Mouse (Mus musculus) lung, postnatal 0 days (tissue): Measurements from ENCODE around the gene Ift122. TPM values are rescaled to one million over a fixed set of nuclear protein-coding genes. Genes with fewer than 3 reads are reported as not detected.

ENCODE experiments used
- ATAC-seq: fragments of 200-750 bp; cut with Nextera tagmentation; 2 replicates; pipeline ENCODE4 v1.8.0; 2017; ENCODE audit warnings: moderate library complexity
- DNase-seq: peaks from one replicate; pipeline ENCODE4 v3.0.0-alpha.2; 2016; ENCODE audit warnings: low spot score
- H3K27ac ChIP-seq: fragments of 300-500 bp; sonication (generic); 2 replicates; pipeline ENCODE4 v1.5.1; 2014; ENCODE audit warnings: antibody characterized with exemption, mild to moderate bottlenecking, low read length, mixed read lengths
- H3K27me3 ChIP-seq: fragments of 300-500 bp; sonication (generic); replicated peaks from 2 replicates; pipeline ENCODE4 v1.6.1; 2014; ENCODE audit warnings: low read length, mixed read lengths; ENCODE audit not compliant: insufficient read depth
- H3K36me3 ChIP-seq: fragments of 300-500 bp; sonication (generic); 2 replicates; pipeline ENCODE4 v1.6.1; 2014; ENCODE audit warnings: low read length, mixed read lengths; ENCODE audit not compliant: insufficient read depth
- H3K4me1 ChIP-seq: fragments of 300-500 bp; sonication (generic); 2 replicates; pipeline ENCODE4 v1.6.1; 2014; ENCODE audit warnings: antibody characterized with exemption, low read depth, low read length, mixed read lengths; ENCODE audit not compliant: insufficient read depth
- H3K4me2 ChIP-seq: fragments of 300-500 bp; sonication (generic); replicated peaks from 2 replicates; pipeline ENCODE4 v1.6.1; 2014; ENCODE audit warnings: low read depth, mild to moderate bottlenecking, low read length, moderate library complexity, mixed read lengths
- H3K4me3 ChIP-seq: fragments of 300-500 bp; sonication (generic); 2 replicates; pipeline ENCODE4 v1.5.1; 2014; ENCODE audit warnings: low read depth, low read length
- H3K9ac ChIP-seq: fragments of 300-500 bp; sonication (generic); replicated peaks from 2 replicates; pipeline ENCODE4 v1.6.1; 2014; ENCODE audit warnings: low read depth, mild to moderate bottlenecking
- H3K9me3 ChIP-seq: fragments of 300-500 bp; sonication (generic); 2 replicates; pipeline ENCODE4 v1.6.1; 2016; ENCODE audit warnings: low read length, mixed read lengths
- CTCF ChIP-seq: IDR thresholded peaks from 2 replicates; pipeline ENCODE4 v1.5.1; 2016; ENCODE audit warnings: antibody characterized with exemption, mild to moderate bottlenecking
- EP300 ChIP-seq: IDR thresholded peaks from 2 replicates; pipeline ENCODE4 v1.6.1; 2016; ENCODE audit warnings: antibody characterized with exemption, mild to moderate bottlenecking, control low read depth
- WGBS: fragments of 180-500 bp; shearing (Covaris S2); extraction: QIAGEN DNeasy Blood & Tissue Kit; methylation state at CpG from one replicate; pipeline ENCODE4 v1.1.7; 2014; 5-methylcytosine and 5-hydroxymethylcytosine counted together
- polyA plus RNA-seq: library from polyadenylated mRNA; unstranded; fragments of >200 nt; fragmentation: Nextera tagmentation; extraction: Ambion mirVana; gene quantifications from 2 replicates; pipeline ENCODE4 v1.2.1, GENCODE M21; 2015

Gene Ift122
- polyA plus RNA-seq, 1 experiment from 2014 or later, result 8.3 TPM

DNA sequence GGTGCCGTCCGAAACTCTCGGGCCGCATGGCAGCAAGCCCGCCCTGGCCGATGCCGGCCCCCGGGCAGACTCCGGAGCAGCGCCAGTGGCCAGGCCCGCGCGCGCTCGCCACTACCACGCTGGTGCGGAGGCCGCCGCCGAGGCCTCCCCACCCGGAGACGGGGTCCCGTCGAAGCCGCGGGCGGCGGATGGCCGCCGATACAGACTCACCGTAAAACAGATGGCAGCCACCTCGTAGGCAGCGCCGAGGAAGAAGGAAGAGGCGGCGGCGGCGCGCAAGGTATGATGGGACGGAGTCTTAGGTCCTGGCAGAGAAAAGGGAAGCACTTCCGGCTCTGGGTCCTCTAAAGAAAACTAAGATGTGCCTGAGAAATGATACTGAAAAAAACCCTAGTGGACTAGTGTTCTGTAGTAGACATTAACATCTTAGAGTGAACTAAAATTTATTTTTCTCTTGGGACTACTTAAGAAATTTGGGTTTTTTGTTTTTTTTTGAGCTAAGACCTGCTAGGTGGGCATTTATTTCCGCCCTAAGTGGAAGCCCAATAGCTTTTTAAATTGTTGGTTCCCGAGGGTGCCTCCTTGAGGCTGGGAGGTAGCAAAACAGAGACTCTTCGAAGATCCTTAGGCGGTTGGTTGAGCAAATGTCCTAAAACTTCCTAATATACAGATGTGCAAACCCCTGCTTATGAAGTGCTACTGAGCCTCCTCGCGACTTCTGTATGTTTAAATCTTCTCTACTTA is 44.6 kb upstream of the Ift122 start, which contains the start of gene Rpl32:
Gene Rpl32 (minus strand): TSS at position 260 of the 744 bp plus-strand sequence.
- H3K4me2 ChIP-seq, result peak within 1 kb of the TSS; percentile 60
- DNase-seq (peak; percentile 96), ATAC-seq (peak; percentile 92)
- H3K9ac ChIP-seq, result peak within 1 kb of the TSS; percentile 89
- 3% methylated on average over 47 of the region's 47 CpGs for WGBS
- H3K36me3 ChIP-seq, result peaks cover 14% of the 10 kb centered on the region; the same call in 1 of the 2 replicates
- H3K4me1 ChIP-seq, result peaks cover 6% of the 10 kb centered on the region; the same call in 1 of the 2 replicates
- peak within 1 kb of the TSS; percentile 75 for H3K4me3 ChIP-seq
- TF ChIP-seq CTCF, result peak; percentile 64
- TF ChIP-seq EP300, result peak; percentile 100
- H3K27ac ChIP-seq, result peak within 1 kb of the TSS; percentile 90
- no peaks in the 10 kb centered on the region for H3K9me3 ChIP-seq
- H3K27me3 ChIP-seq, result no peaks in the 10 kb centered on the region

DNA sequence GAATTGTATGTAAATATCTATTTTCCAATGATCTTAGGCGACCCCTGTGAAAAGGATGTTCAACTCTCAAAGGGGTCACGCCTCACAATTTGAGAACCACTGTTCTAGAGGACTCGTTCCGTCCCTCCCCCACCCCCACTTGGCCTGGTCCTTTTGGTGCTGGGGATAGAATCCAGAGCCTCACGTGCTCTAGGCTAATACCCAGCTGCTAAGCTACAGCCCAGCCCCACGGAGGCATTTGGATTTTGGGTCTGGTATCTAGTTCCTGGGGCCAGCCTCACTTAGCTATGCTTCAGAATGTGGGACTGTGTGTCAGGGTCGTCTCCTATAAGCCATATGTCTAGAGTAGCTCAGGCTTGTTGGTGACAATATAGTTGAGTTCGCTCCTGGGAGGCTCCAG is 41.7 kb upstream of the Ift122 start:
- DNase-seq (no peak), ATAC-seq (no peak)
- H3K4me2 ChIP-seq, result no peak overlapping the region
- WGBS, result 56% methylated on average over 8 of the region's 8 CpGs
- TF ChIP-seq EP300, result no peak
- TF ChIP-seq CTCF, result no peak
- no peaks in the 10 kb centered on the region for H3K36me3 ChIP-seq
- H3K27ac ChIP-seq, result no peak overlapping the region
- no peaks in the 10 kb centered on the region for H3K27me3 ChIP-seq
- no peaks in the 10 kb centered on the region for H3K9me3 ChIP-seq
- no peak overlapping the region for H3K9ac ChIP-seq
- H3K4me1 ChIP-seq, result peaks cover 6% of the 10 kb centered on the region; the same call in 1 of the 2 replicates
- no peak overlapping the region for H3K4me3 ChIP-seq

DNA sequence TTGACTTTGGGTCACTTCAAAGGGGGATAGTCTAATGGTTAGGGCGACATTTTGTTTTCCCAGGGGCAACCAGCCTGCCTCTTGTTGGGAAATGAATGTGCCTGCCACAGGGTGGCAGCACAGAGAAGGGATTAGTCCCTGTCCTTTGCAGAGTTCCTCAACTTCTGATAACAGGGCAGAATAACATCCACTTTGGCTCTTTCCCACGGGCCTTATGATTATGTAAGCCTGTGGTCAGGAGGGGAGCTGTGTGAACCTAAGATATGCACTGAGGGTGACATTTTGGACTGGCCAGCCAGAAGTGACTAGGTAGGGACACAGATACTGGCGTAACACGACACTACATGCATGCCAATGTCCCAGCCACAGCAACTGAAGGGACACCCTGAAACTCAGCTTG is 39.2 kb upstream of the Ift122 start:
- WGBS, result 26% methylated on average over 4 of the region's 4 CpGs
- Histone ChIP-seq H3K27ac (no peak overlapping the region), H3K4me3 (no peak overlapping the region), H3K36me3 (no peaks in the 10 kb centered on the region), H3K4me1 (no peaks in the 10 kb centered on the region), H3K9ac (no peak overlapping the region), H3K27me3 (no peaks in the 10 kb centered on the region), H3K4me2 (no peak overlapping the region), H3K9me3 (no peaks in the 10 kb centered on the region)
- TF ChIP-seq EP300, result no peak
- peak; percentile 77 for TF ChIP-seq CTCF
- ATAC-seq (peak; percentile 73), DNase-seq (peak; percentile 77)

DNA sequence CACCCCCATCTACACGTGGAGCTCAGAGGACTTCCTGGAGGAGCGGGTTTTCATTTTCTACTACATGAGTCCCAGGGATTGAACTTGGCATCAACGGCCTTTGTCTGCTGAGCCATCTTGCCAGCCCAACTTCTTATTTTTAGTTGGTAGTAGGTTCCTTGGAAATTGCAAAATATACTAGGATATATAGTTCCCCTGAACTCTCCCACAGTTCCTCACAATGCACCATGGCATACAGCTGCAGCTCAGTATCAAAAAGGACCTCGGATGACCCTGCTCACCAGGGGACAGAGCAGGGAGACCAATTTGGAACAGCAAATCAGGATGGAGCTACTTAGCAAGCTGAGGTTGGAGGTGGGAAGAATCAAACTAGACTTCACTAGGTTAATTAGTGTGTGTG is 38.2 kb upstream of the Ift122 start:
- Histone ChIP-seq H3K4me2 (no peak overlapping the region), H3K36me3 (no peaks in the 10 kb centered on the region), H3K27me3 (no peaks in the 10 kb centered on the region), H3K4me3 (no peak overlapping the region), H3K9ac (no peak overlapping the region), H3K27ac (no peak overlapping the region), H3K4me1 (no peaks in the 10 kb centered on the region), H3K9me3 (no peaks in the 10 kb centered on the region)
- DNase-seq (no peak), ATAC-seq (no peak)
- WGBS, result 64% methylated on average over 4 of the region's 4 CpGs
- no peak for TF ChIP-seq CTCF
- no peak for TF ChIP-seq EP300

DNA sequence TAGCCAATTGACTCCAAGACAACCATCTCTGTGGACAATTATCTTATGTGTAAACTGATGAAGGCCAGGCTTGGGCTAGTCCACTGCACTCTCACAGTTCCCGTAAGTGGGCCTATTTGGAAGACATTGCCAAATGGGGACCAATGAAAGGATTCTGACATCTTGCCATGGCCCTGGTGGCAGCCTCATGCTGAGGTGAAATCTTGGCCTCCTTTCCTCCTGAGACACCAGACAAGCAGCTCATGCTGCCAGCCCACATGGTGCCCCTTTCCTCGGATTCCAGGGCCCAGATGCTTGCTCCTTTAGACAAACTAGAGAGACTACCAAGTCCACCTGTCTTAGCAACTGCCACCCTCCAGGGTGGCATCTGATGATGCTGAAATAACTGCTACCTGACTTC is 35.1 kb upstream of the Ift122 start:
- WGBS, result 70% methylated on average over 2 of the region's 2 CpGs
- no peak for DNase-seq
- no peak overlapping the region for H3K27ac ChIP-seq
- no peaks in the 10 kb centered on the region for H3K9me3 ChIP-seq
- TF ChIP-seq EP300, result no peak
- no peak for TF ChIP-seq CTCF
- H3K4me3 ChIP-seq, result no peak overlapping the region
- no peak for ATAC-seq
- H3K27me3 ChIP-seq, result no peaks in the 10 kb centered on the region
- no peak overlapping the region for H3K9ac ChIP-seq
- H3K4me1 ChIP-seq, result no peaks in the 10 kb centered on the region
- no peak overlapping the region for H3K4me2 ChIP-seq
- no peaks in the 10 kb centered on the region for H3K36me3 ChIP-seq

DNA sequence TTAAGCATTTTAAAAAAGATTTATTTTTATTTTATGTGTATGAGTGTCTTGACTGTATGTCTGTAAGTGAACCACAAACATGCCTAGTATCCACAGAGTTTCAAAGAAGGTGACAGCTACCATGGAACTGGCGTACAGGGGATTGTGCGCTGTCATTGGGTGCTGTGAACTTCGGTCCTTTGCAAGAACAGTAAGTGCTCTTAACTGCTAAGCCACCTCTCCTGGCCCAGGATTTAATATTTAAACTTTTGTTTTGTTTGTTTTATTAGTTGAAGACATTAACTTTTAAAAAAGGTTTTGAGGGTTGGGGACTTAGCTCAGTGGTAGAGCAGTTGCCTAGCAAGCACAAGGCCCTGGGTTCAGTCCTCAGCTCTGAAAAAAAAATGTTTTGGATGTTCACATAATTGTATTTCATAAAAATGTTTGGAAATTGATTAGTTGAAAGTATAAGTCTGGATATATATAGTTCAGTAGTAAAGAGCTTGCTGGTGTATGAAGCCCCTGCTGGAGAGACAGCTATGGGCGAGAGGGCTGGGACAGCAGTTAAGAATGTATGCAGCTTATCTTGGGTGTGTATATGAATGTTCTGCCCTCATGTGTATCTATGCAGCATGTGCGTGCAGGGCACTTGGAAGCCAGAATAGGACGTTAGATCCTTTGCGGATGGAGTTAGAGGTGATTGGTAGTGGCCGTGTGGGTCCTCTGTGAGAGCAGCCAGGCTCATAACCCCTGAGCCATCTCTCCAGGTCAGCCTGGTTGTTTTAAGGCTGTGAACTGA is 31.9 kb upstream of the Ift122 start:
- ATAC-seq (no peak), DNase-seq (no peak)
- H3K36me3 ChIP-seq, result no peaks in the 10 kb centered on the region
- H3K4me3 ChIP-seq, result no peak overlapping the region
- 73% methylated on average over 8 of the region's 8 CpGs for WGBS
- no peaks in the 10 kb centered on the region for H3K4me1 ChIP-seq
- no peak overlapping the region for H3K27ac ChIP-seq
- no peak for TF ChIP-seq CTCF
- no peak for TF ChIP-seq EP300
- H3K9me3 ChIP-seq, result no peaks in the 10 kb centered on the region
- no peaks in the 10 kb centered on the region for H3K27me3 ChIP-seq
- H3K9ac ChIP-seq, result no peak overlapping the region
- H3K4me2 ChIP-seq, result no peak overlapping the region
